In genomic region chr4:116463231-116464125, GRCm38 (mm10) we compare ENCODE assay signal across 8 mouse cellular contexts. TPM values are rescaled to one million over a fixed set of nuclear protein-coding genes. Genes with fewer than 3 reads are reported as not detected.
DNase-seq lines count a peak whose midpoint lies in the region; ATAC-seq and TF ChIP-seq lines count a peak whose summit lies in the region.

No protein-coding gene starts in this region.

- no peak for TF ChIP-seq POLR2A in thymus, adult 2 months (IDR thresholded peaks at IDR 0.05; ENCODE audit: control insufficient read depth, extremely low read depth, insufficient read depth, low read length, poor library complexity)

- 1% methylated on average over 74 of the region's 74 CpGs for WGBS in embryonic facial prominence, embryonic 10.5 days
- WGBS in liver, embryonic 13.5 days (ENCODE audit: insufficient replicate concordance), result under 1% methylated on average over 57 of the region's 74 CpGs
- WGBS in neural tube, embryonic 12.5 days, result 2% methylated on average over 66 of the region's 74 CpGs
- 2% methylated on average over 74 of the region's 74 CpGs for WGBS in thymus, adult 2 months

- peak overlapping the region; percentile 97 for H3K27ac ChIP-seq in embryonic facial prominence, embryonic 10.5 days (replicated peaks)
- peak overlapping the region; percentile 84 for H3K27ac ChIP-seq in liver, embryonic 13.5 days
- peak overlapping the region; percentile 90 for H3K27ac ChIP-seq in neural tube, embryonic 12.5 days
- no peak overlapping the region for H3K27ac ChIP-seq in thymus, adult 2 months (ENCODE audit: control insufficient read depth, insufficient read depth, low read length)

- DNase-seq in lung, adult 18-20 months, result peak; percentile 26 to 38
- DNase-seq in lung, postnatal 25 days (ENCODE audit: low spot score), result no peak
- DNase-seq in embryonic facial prominence, embryonic 10.5 days (ENCODE audit: low spot score), result peak; percentile 75
- peak; percentile 22 to 46 for DNase-seq in heart, adult 18-20 months
- peak; percentile 25 for DNase-seq in kidney, adult 9 months
- DNase-seq in liver, embryonic 13.5 days, result peak; percentile 40
- DNase-seq in thymus, adult 2 months, result peak; percentile 50

- peak overlapping the region; percentile 97 for H3K9ac ChIP-seq in liver, embryonic 13.5 days
- H3K9ac ChIP-seq in neural tube, embryonic 12.5 days, result peak overlapping the region; percentile 98

- H3K4me3 ChIP-seq in embryonic facial prominence, embryonic 10.5 days, result peak overlapping the region; percentile 99
- peak overlapping the region; percentile 92 for H3K4me3 ChIP-seq in liver, embryonic 13.5 days (replicated peaks)
- peak overlapping the region; percentile 96 for H3K4me3 ChIP-seq in neural tube, embryonic 12.5 days
- peak overlapping the region; percentile 62 for H3K4me3 ChIP-seq in thymus, adult 2 months (ENCODE audit: control insufficient read depth, insufficient read depth, low read length)

- peak overlapping the region; percentile 88 for H3K4me2 ChIP-seq in liver, embryonic 13.5 days
- H3K4me2 ChIP-seq in neural tube, embryonic 12.5 days (replicated peaks), result peak overlapping the region; percentile 74

- peak; percentile 49; the same call in 1 of the 2 replicates for TF ChIP-seq CTCF in thymus, adult 2 months (IDR thresholded peaks at IDR 0.05; ENCODE audit: borderline replicate concordance, control insufficient read depth, extremely low read depth, insufficient read depth, low read length, poor library complexity)

- H3K4me1 ChIP-seq in embryonic facial prominence, embryonic 10.5 days, result peaks cover 22% of the 10 kb centered on the region
- H3K4me1 ChIP-seq in liver, embryonic 13.5 days (replicated peaks), result peaks cover 40% of the 10 kb centered on the region
- peaks cover 14% of the 10 kb centered on the region for H3K4me1 ChIP-seq in neural tube, embryonic 12.5 days
- H3K4me1 ChIP-seq in thymus, adult 2 months (replicated peaks; ENCODE audit: control insufficient read depth, insufficient read depth, low read length), result peaks cover 3% of the 10 kb centered on the region; the same call in 1 of the 2 replicates

- no peaks in the 10 kb centered on the region for H3K9me3 ChIP-seq in embryonic facial prominence, embryonic 10.5 days
- no peaks in the 10 kb centered on the region for H3K9me3 ChIP-seq in liver, embryonic 13.5 days (replicated peaks)
- H3K9me3 ChIP-seq in neural tube, embryonic 12.5 days, result peaks cover 4% of the 10 kb centered on the region; the same call in 1 of the 2 replicates

- H3K27me3 ChIP-seq in embryonic facial prominence, embryonic 10.5 days (replicated peaks; ENCODE audit: low read depth, poor library complexity, severe bottlenecking), result no peaks in the 10 kb centered on the region
- no peaks in the 10 kb centered on the region for H3K27me3 ChIP-seq in liver, embryonic 13.5 days
- H3K27me3 ChIP-seq in neural tube, embryonic 12.5 days (replicated peaks), result no peaks in the 10 kb centered on the region
- H3K27me3 ChIP-seq in thymus, adult 2 months (ENCODE audit: control insufficient read depth, insufficient read depth, low read length), result no peaks in the 10 kb centered on the region

- peak; percentile 62 for ATAC-seq in liver, embryonic 13.5 days (ENCODE audit: low read depth)
- ATAC-seq in neural tube, embryonic 12.5 days (ENCODE audit: low FRiP score, low read depth), result peak; percentile 66

- H3K36me3 ChIP-seq in embryonic facial prominence, embryonic 10.5 days (replicated peaks), result no peaks in the 10 kb centered on the region
- no peaks in the 10 kb centered on the region for H3K36me3 ChIP-seq in liver, embryonic 13.5 days
- H3K36me3 ChIP-seq in neural tube, embryonic 12.5 days, result no peaks in the 10 kb centered on the region
- no peaks in the 10 kb centered on the region for H3K36me3 ChIP-seq in thymus, adult 2 months (ENCODE audit: control insufficient read depth, insufficient read depth, low read length)

RNA-seq across cellular contexts. Expression of gene Mast2, which starts 0.5 kb away (rescaled TPM):
- 16.1 and 17.5 TPM in 2 replicates for polyA plus RNA-seq in embryonic facial prominence, embryonic 10.5 days (2016; fragmentation: Nextera tagmentation; extraction: Ambion mirVana)
- total RNA-seq in heart, adult 18-20 months (2021), result 100 to 1,000 TPM; 105 to 111 TPM
- polyA plus RNA-seq in liver, embryonic 13.5 days (2015; fragmentation: Nextera tagmentation; extraction: Ambion mirVana), result 4.7 and 5.7 TPM in 2 replicates
- 28.3 and 34.5 TPM in 2 replicates for polyA plus RNA-seq in neural tube, embryonic 12.5 days (2016; fragmentation: Nextera tagmentation; extraction: Ambion mirVana)
- 110 and 137 TPM in 2 replicates for polyA plus RNA-seq in thymus, adult 2 months (2012; rRNA removed)

RNA-seq across cellular contexts. Expression of gene Ipp, which starts 43.9 kb away (rescaled TPM):
- polyA plus RNA-seq in embryonic facial prominence, embryonic 10.5 days (2016; fragmentation: Nextera tagmentation; extraction: Ambion mirVana), result 16.9 and 19.1 TPM in 2 replicates
- total RNA-seq in heart, adult 18-20 months (2021), result 10 to 100 TPM; 15.1 to 16.6 TPM
- polyA plus RNA-seq in liver, embryonic 13.5 days (2015; fragmentation: Nextera tagmentation; extraction: Ambion mirVana), result 16.2 and 18.5 TPM in 2 replicates
- polyA plus RNA-seq in neural tube, embryonic 12.5 days (2016; fragmentation: Nextera tagmentation; extraction: Ambion mirVana), result 13.2 and 14.7 TPM in 2 replicates
- polyA plus RNA-seq in thymus, adult 2 months (2012; rRNA removed), result 2.5 and 3.6 TPM in 2 replicates
